Mouse (Mus musculus) ovary, postnatal 36 days (tissue): ENCODE results near the gene Ly6g5b.

Experiments used
- DNase-seq: peaks from one replicate; pipeline ENCODE4 v3.0.0; 2022; ENCODE audit warnings: low spot score, mixed read lengths

Gene Ly6g5b

DNA sequence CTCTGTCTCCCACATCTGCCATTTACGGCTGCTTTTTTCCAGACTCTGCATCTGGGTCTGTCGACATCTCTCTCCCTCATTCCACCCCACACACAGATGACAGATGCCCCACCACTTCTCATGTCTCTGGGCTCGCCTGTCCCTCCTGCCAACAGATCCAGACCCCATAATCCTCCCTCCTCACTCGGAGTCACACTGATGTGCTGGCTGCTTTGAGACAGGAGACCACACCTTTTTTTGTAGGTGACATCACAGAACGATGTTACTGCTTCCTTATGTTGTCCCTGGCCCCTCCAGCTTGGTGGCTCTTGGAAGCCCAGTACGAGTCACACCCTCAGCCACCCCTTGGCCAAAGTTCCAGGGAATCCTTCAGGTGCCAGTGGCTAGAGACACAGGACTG is 35.0 kb downstream of the Ly6g5b start:
- DNase-seq = no peak

DNA sequence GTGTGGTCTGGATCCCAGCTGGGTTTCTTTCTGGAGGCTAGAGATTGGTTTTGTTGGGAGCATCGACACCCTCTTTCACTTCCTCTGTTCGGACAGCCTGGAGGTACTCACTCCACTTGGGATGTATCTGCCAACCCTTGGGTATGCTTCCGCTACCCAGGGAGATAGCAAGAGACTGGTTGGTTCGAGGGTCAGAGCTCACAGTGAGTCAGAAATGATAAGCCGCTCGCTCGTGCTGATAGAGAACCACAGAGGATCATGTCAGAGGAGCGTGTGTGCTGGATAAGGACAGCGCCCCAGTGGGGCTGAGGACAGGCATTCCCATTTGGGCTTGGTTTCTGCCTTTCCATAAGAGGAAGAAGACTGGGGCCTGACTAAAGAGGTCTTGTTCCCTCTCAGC is 35.5 kb downstream of the Ly6g5b start:
- no peak for DNase-seq

DNA sequence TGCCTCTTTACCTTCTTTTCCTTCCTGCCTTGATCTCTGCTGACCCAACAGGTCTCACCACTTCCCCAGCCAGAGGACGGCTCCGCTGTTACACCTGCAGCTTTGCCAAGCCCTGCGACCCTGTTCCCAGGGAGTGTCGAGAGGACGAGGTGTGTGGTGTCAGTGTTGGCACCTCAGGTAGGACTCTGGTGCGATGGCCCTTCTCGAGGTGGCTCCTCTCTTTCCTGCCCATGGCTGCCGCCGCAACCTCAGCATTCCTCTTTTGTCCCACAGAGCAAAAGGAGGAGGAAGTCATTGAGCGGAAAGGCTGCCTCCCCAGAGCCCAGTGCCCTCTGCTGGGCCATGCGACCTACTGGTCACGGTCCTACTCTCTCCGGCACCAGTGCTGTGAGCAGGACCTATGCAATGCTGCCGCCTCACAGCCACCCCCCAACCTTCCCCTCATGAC is 37.4 kb downstream of the Ly6g5b start, which contains the start of gene Ly6g6d:
Gene Ly6g6d, minus strand, starts transcription at position 280 of the 448 bp plus-strand sequence.
- DNase-seq = peak; percentile 61

DNA sequence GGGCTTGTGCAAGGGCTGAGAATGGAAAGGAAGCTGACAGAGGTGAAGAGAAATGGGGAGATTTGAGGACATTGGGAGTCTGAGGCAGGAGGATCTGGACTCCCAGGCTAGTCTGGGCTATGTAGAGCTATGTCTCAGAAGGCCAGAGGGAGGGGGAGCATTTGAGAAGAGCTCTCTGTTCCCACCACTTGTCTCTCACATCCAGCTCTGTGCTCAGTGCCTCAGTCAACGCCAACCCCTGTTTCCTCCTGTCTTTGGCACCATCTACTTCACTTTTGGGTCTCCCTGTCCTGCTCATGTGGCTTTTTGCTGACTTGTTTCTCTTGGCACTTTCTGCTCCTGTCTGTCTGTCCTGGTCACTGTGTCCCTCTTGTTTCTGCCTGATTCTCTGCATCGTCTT is 37.9 kb downstream of the Ly6g5b start:
- DNase-seq = no peak

DNA sequence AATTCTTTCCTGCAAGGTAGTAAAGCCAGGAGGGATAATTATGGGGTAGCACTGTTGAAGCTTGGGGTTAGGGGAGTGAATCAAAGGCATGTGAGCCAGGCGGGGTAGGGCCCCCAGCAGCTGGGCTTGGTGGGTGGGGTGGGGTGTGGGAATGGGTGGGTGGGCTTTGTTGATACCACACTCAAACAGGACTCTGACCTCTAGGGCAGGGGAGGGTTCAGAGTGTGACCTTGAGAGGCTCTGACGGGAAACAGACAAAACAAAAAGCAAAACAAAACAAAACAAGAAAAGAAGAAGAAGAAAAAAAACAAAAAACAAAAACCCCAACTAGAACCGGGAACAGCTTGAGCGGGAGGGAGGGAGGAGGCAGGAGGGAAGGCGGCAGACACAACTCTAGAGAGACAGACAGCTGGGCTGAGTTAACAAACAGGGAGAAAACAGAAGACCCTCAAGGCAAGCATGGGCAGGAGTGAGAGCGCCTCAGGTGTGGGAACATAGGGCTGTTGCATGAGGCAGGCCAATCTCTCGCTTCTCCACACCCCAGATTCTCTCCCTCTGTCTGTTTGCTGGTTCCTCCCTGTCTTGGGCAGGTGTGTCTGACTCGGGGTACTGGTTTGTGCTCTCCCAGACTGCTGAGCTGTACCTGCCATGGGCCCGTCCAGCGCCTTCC is 38.6 kb downstream of the Ly6g5b start, which contains the start of gene Ly6g6e:
Gene Ly6g6e, plus strand, starts transcription at position 396 of the 670 bp plus-strand sequence.
- DNase-seq = no peak

DNA sequence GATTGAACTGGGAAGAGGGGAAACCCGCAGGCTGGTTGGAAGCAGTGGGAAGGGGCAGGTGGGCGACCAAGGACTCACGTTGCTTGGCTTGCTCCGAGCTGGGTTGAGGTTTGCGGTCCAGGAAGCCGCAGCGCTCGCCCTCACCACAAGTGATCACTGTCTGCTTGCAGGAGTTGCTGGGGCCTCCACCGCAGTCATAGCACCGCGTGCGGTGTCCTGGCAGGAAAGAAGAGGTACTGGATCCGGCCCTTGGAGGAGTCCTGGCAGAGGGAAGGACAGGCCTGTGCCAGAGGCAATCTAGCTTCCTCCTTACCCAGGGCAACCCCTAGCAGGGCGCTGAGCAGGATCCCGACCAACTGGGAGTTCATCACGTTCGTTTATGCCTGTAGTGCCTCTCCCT is 41.1 kb downstream of the Ly6g5b start:
- no peak for DNase-seq

DNA sequence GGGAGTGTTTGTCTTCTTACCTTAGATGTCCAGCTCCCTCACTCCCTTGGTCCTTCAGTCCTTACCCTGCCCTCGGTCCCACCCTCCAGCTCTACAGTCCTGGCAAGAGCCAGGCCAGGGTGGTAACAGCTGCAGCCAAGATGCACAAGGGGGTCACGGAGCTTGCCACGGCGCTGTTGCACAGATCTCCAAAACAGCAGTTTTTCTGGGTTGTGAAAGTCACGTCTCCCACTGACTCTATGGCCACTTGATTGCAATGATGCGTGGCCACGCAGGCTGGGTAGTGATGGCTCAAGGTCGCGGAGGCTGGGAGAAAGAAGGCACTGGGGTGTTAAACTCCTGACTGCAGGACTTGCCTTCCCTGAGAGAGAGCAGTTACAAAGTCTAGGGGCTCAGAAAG is 43.8 kb downstream of the Ly6g5b start:
- DNase-seq = no peak

DNA sequence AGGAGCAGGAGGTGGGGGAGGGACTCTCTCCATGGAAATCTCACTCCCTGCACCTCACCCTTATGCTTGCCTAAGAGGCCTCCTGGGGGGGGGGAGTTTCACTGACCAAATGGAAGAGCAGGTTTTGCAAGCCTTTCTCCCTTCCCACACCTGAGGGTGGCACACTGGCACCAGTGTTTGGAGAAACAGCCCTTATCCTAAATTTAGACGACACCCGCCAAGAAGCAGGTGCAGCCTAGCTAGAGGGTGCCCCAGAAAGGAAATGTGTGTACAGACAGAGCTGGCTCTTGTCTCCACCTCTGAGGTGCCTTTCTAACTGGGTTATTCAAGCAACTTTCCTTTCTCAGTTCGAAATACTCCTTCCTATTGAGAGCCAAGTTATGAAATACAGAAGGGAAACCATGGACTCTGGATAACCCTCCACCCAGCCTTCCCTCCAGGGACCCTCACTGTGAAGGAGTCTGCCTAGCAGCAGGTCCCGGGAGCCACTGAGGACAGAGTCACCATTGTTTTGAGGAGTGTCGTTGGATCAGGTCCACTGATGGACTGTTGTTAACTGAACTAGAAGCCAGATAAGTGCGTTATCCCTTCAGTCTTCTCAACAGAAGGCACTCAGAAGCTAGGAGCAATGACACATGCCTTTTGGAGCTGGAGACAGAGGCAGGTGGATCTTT is 44.5 kb downstream of the Ly6g5b start:
- DNase-seq = no peak

DNA sequence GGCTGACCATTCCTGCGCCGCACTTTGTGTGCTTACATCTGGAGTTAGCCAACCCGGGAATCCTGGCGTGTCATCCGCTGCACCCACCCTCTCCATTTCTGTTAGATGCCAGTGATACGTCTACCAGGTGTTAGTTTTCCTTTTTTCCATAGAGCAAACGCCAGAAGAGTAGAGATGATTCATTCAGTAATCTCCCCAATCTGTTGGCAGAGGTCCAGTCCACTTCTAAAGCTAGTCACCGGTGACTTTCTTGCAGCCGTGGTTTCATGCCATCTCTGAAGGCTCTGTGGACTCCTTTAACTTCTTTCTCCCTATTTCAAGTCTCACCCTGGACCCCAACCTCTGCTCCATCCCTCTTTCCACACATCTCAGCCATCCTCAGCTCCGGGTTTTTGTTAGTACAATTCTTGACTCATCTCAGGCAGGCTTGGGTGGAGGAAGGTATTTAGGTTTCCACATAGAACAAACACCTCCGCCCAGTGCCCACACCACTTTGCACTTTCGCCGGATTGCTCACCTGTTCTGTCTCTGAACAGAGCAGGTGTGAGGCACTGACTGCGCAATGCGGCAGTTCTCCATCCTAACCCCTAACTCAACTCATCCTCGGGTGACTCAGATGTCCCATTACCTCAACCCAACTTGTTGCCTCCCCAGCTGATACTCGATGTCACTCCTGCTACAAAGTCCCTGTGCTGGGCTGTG is 46.9 kb downstream of the Ly6g5b start:
- DNase-seq = no peak

DNA sequence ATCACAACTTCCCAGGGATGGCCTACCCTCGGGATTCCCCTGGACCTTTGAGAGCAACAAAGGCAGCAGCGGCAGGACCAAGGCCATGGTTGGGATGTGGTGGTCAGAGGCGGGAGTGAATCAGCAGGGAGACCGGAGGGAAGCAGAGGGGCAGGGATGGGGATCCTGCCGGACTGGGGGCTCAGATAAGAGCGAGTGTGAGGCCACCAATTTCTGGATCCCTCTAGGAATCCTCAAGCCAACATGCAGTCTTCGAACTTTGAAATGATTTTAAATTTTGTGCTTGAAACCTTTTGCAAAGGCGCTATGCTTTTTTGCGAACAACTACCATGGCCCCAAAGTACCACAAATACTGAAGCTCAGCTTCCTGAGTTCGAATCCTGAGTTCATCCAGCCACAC is 49.1 kb downstream of the Ly6g5b start, which contains the start of gene Mpig6b:
Gene Mpig6b, minus strand, starts transcription at position 101 of the 400 bp plus-strand sequence.
- DNase-seq = no peak

DNA sequence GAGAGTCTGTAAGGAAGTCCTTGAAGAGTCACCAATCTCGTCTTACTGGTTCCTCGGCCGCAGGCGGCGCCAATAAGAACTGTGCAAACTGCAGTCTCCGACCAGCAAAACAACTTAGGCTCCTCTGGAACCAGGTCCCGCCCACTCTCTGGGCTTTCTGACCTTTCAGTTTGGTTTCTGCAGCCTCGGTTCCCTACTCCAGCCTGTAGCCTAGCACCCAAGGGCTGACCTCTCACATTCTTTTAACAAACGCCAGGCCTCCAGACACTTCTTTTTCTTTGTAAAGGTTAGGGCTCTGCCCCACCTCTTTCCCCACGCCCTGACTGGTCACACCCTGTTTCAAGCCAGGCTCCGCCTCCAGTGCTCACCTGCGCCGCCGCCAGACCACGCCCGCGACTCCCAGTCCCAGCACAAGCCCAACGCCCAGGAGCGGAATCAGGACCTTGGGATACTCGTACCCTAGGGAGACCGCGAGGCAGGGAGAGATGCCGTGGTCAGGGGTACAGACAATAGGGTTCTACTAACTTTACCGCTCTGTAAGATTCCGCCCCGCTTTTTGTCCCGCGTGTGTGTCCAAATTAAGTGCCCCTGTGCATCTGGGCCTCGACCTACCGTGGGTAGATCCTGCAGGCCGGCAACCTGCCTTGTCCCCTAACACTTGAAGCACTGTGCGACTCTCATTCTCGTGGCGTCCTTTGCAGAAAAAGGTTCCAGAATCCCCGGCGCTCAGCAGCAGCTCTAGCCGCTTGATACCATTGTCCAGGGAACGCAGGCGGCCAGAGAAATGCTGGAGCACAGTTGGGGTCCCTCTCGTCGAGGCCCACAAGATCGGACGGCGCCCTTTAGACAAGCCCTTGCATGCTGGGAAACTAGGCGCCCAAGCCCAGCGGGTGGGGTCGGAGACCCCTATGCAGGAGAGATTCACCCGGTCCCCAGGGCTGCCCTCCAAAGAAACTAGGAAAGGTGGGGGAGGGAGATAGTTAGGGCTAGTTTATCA is 50.0 kb downstream of the Ly6g5b start, which contains the start of gene Ly6g6c:
Gene Ly6g6c, plus strand, starts transcription at position 438 of the 997 bp plus-strand sequence.
- DNase-seq = peak; percentile 68

DNA sequence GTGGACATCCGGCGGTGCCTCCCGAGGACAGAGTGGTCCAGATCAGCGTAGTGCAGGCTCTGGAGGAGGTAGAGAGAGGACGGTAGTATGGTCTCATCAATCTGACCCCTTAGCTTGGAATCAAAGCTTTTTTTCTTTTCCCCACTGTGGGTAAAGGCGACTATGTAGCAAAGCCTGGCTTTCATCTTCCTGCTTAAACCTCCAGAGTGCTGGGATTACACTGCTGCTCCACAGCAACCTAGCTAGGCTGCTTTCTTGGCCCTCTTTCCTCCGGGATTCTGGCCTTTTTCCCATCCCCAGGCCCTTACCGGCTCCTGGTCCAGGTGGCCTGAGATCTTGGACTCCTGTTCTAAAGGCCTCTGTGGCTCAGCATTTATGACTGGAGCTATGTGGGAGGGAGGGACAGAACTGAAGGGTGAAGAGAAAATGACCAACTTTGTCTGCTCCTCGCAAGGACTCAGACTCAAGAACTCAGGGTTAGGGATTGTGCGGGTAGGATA is 50.8 kb downstream of the Ly6g5b start:
- no peak for DNase-seq
